Mouse (Mus musculus) cortical plate, adult 2 months (tissue): ENCODE results near the gene Prkch.
A peak's percentile ranks its signal among the peaks of the same experiment; 100 is the strongest.

Source experiments
- CTCF ChIP-seq: fragments of 200-500 bp; IDR thresholded peaks from 2 replicates; pipeline ENCODE4 v1.5.1; 2011; ENCODE audit warnings: mild to moderate bottlenecking, control low read depth, low read length; ENCODE audit not compliant: insufficient read depth; ENCODE audit errors: extremely low read depth
- POLR2A ChIP-seq: fragments of 200-500 bp; IDR thresholded peaks from 2 replicates; pipeline ENCODE4 v1.6.1; 2011; ENCODE audit warnings: mild to moderate bottlenecking, low read length, control low read depth; ENCODE audit not compliant: insufficient read depth; ENCODE audit errors: extremely low read depth

DNA sequence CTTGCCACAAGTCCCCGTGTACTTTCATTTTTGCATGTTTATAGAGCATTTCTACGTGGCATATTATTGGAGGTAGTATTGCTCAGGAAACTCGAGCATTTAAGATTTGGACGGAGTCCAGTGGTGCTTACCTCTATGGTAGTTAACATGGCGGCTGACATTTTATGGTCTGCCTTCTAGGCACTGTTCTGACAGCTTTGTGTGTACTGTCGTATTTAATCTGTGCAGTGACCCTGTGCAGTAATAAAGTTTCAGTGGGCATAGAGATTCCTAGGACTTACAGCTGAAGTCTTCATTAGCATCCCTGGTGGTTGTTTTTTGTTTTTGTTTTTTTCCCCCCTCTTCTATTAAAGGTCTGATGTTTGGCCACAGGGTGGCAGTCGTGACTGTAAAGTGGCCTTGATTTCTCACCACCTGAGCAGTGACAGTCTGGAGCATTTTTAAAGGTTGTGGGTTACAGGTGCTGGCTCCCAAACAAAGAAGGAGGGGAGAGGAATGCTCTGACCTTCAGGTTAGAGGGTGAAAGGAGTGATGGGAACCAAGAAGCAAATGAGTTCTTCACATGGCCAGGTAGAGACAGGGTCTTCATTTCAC, 120.6 kb downstream of the Prkch start:
- TF ChIP-seq CTCF (peak; percentile 82), POLR2A (no peak)
